Mouse (Mus musculus) kidney, adult 9 months (tissue): ENCODE measurements at regions not wholly inside any gene's neighbourhood (a gene's known extent, or its start where the extent isn't known, plus 50 kb on each side); places are given as distances from the start of the nearest gene placed in this dataset.
A peak's percentile ranks its signal among the peaks of the same experiment; 100 is the strongest.

Experiments
- DNase-seq: peaks from one replicate; pipeline ENCODE4 v3.0.0; 2022

DNA sequence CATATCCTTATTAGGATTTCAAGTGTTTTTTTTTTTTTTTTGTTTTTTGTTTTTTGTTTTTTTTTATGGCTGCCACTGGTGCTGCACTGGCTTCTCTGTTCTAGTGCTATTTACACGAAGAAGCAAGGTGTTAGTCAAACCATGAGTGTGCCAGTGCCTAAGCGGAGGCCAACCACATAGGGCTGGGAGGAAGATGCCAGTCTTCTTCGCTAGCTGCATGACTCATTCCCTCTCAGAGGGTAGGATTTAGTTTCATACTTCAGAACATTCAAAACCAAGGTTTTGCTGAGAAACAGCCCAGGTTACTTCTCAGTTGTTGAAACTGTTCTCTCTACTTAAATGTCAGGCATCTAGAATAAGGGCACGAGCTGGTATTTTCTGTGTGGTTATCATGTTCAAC lies 72.6 kb downstream of the Icos start:
- DNase-seq = no peak

DNA sequence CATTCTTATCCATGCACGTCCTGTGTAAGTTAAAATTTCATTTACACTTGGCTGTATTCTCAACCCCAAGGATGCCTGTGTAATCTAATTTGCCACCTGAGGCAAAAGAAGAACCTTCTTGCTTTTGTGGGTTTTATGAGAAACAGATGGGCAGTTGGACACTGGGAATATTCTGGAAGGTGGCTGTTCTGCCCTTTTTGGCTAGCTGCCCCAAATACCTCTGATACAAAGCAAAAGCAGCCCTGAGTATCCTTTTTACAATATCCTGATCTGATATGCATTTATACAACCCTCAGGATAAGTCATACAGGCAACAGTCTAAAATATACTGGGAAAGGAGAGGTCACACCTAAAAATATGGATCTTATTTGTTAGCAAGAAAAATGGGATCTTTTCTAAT lies 75.9 kb downstream of the Icos start:
- DNase-seq = no peak

DNA sequence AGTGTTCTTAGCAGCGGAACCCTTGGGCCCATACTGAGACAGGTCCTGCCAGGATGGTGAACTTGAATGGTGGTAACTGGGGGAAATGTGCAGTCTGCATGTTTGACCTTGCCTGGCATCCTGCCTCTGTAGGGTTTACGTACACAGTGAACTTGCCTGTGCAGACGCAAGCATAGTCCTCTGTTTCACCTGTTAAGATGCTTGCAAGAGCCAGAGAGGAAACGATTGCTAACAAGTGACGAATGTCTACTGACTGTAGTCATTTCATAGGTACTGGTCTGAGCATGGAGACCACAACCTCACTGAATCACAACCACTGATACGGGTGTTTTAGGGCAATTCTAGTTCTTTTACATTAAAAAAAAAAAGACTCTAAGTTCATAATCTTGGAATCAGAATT lies 76.7 kb downstream of the Icos start:
- no peak for DNase-seq

DNA sequence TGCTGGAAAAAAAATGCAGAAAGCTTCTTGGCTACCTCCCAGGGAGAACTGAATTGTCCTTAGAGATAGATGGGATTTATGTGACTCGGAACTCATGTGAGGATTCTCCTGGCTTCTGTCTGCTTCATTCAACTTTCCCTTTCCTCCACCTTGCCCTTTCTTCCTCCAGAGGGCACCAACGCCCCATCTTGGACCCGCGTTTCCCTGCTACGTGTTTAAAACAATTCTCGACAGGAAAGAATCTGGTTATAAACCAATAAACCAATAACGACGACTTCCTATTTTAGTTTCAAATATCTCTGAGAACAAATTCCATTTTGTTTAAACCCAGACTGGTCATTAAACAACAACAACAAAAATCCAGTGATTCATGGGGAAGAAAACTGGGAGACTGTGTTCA lies 77.4 kb downstream of the Icos start:
- peak; percentile 49 for DNase-seq

GRCm38 (mm10) chr1:61059910-61060536 lies 82.3 kb downstream of the Icos start:
- DNase-seq = no peak

DNA sequence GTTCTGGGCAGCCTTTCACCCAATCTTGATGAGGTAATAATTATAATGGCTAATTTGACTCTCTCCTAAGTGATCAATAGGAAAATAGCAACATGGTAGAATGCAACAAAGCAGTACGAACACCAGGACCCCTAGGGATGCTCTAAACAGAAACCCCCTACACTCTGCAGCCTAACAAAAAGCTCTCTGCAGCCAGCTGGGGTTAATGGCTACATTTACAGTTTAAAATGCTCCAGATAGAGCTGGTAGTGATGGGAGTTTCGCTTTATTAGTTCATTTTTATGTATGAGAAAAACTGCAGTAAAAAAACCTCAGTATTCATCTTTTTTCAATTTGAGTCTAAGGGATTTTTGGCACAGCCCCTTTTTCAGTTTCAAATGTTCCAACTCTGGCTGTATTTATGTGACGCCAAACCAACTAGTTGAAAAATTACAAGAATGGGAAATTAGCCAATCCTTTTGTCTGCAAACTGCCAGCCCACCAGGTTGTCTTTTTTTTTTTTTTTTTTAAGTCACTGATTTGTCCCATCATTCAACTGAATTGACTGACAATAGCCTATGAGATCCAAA lies 84.2 kb downstream of the Icos start:
- no peak for DNase-seq

- no peak for DNase-seq
Observed at GRCm38 (mm10) chr1:61068112-61068511, 90.4 kb downstream of the Icos start.

- no peak for DNase-seq
Observed at GRCm38 (mm10) chr1:61074127-61074526, 96.4 kb downstream of the Icos start.

DNA sequence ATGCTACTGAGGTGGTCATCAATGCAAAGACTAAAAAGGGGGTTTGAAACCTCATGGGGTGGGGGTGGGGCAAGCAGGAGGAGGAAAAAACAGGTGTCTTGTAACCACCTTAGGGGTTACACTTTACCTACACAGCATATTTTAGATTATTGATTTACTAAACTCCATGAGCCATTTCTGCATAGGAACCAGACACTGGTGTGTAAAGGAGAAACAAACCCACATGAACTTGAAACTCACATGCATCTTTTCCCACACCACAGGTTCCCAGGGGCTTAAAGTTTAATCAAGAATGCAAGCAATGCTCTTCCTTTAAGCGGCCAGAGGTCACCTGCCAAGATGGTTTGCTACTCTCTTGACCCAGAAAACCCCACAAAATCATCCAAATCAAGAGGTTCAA lies 97.6 kb downstream of the Icos start:
- DNase-seq = no peak

DNA sequence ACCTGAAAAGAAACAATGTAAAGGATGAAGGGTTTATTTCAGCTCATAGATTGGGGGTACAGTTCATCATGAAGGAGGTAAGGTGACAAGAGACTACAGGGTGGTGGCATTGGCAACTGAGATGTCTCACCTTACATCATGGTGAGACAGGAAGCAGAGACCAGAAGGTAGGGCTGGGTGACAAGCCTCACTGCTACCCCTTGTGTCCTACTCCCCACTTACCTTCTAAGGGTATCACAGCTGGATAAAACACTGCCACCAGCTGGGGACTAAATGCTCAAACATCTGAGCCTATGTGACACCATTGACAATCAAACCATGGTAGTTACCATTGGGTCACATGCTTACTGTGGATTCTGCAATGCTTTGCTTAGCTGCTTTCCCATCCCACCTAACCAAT lies 107.0 kb downstream of the Icos start:
- no peak for DNase-seq

- no peak for DNase-seq
Observed at GRCm38 (mm10) chr1:61086811-61087210, 109.1 kb downstream of the Icos start.

- DNase-seq = no peak
Observed at GRCm38 (mm10) chr1:61090801-61091200, 113.1 kb downstream of the Icos start.

DNA sequence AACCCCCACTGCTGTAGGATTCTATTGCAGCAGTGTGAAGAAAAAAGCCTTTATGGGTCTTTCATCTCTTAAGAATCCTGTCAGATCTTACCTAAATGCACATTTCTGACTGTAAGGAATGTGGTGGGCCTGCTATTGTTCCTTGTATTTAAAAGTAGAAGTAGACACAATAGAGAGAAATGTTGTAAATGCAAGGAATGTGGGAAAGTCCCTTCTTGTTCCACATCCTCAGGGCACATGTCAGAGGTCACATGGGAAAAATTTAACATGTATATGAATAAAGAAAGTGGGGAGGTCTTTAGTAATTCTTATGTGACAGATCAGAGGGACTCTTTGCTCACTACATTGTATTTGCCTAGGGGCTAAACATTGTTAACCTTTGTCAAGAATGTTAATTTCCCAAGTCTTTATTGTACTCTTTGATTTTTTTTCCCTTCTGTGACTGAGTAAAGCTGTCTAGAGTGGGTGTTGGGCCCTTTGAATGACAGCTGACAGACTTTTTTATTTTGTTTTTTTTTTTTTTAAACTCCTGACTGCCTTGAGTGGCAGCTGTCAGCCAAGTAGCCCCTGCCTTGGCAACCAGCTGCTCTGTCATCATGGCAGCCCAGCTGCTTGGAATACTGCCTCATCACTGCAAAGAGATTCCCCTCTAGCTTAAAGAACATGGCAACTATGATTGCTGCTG lies 117.9 kb downstream of the Icos start:
- no peak for DNase-seq

GRCm38 (mm10) chr1:61099341-61099740 lies 121.6 kb downstream of the Icos start:
- DNase-seq = no peak

DNA sequence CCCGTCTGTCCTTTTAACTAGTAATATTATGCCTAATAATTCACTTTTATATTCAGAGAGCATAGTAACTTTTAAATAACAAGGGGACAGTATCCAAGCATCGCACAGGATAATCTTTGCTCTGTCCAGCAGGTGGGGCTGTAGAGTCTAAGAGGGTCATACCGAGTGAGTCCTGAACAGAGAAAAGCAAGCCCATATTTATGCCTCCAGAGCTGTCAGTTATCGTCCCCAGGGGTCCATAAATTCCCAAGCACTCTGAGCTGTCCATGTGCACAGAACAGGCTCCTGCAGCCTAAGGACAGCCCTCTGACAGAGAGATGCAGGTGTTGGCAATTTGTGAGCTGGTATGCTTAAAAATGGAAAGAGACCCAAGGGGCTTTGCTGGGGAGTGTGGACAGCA lies 124.0 kb downstream of the Icos start:
- DNase-seq = peak; percentile 6

DNA sequence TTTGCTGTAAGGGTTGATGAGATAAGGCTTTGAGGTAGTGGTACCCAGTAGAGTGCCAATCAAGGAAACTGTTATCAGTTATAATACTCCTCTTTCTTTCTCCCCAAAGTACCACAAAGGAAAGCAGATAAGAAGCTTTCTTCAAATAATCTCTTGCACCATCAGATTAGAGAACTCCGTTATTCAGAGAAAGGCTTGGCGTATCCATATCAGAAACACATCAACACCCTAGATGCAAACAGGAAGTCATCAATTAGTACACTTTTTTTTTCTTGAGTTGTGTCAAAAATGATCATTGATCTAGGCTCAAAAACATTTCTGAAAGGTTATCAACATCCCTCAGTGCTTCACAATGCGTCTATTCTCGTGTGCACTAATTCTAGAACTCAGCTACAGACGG lies 124.6 kb downstream of the Icos start:
- no peak for DNase-seq

- no peak for DNase-seq
Observed at GRCm38 (mm10) chr1:61103581-61103980, 125.9 kb downstream of the Icos start.

DNA sequence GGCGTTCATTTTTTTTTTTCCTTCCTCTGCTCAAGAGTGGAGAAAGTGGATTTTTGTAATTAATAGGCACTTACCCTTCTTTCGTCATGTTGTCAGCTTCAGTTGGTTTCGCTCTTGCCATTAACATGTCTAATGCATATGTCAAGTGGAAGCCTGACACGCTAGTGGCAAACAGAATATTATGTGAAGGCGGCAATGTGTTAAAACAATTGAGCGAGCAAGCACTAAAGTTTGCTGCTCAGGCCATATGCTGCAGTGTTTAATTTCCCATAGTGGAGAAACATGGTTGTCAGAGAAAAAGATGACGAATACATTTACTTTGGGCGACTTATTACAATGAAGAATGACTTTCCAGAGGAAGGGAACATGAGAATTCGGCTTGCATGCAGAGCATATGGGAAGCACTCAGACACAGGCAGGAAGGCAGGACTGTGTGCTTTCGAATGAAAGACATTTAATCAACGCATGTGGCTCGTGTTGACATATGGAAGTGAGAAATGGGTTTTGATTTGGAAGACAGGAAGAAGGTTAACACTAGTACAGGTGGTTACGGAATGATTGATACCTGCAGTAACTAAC lies 134.1 kb downstream of the Icos start:
- DNase-seq = no peak

GRCm38 (mm10) chr1:61117535-61117934 lies 139.8 kb downstream of the Icos start:
- DNase-seq = no peak

DNA sequence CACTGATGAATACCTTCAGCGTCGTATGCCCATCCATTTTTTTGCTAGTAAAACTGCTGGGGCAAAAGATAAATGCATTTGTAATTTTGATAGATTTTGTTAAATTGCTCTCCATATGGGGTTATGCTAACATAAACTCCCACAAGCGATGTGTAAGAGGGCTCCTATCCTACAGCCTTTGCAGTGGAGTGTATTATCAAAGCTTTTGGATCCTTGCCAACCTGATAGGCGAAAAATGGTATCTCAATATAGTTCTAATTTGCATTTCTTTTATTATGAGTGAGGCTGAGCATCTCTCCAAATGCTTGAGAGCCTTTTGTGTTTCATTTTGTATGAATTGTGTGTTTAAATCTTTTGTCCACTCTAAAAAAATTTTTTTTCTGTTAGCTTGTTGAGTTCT lies 140.3 kb downstream of the Icos start:
- no peak for DNase-seq

GRCm38 (mm10) chr1:61121480-61121879 lies 143.8 kb downstream of the Icos start:
- DNase-seq = no peak

GRCm38 (mm10) chr1:61125127-61125526 lies 147.4 kb downstream of the Icos start:
- no peak for DNase-seq

DNA sequence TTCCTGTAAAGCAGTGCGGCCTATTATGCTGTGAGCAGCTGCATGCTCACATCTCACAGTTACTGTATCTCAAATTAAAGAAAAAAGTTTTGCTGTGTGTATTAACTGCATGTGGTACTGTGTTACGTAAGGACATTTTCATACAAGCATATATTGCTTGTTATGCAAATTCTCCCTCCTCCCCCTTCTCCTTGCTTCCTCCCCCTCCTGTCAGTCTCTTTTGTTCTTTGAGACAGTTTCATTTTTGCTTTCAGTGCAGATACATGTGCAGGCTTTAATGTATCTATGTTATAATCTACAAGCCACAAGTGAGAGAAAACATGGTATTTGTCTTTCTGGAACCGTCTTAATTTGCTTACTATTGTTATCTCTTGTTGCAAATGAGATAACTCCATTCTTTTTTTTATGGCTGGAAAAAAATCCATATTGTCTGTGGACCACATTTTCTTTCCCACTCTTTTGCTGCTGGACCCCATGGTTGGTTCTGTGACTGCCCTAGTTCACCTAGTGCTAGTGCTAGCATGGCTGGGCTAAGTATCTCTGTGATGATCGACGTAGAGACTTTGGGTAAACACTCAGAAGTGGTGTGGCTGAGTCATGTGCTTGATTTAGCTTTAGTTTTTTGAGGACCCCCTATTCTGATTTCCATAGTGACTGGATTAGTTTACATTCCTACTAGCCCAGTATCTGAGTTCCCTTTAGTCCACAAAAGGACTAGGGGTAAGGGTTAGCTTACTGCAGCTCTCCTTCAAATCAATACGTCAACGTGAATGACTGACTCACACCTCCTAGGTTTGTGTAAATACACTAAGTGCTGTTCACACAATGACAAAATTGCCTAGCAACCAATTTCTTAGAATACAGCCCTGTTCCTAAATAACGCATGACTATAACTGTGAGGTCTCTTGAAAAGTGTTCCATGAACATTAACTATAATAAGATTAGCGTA lies 158.1 kb downstream of the Icos start:
- DNase-seq = no peak
